Mouse (Mus musculus) ES-Bruce4 (cell line): ENCODE measurements around the gene Zbtb12.
"Not testable (repeated sequence)": the region's sequence is repeated elsewhere in the genome, so short reads cannot be mapped to it uniquely, and the experiment has no call there.

Source experiments
- CTCF ChIP-seq: IDR thresholded peaks from one replicate; pipeline ENCODE4 v1.8.1; 2011; ENCODE audit warnings: low read depth, low read length
- EP300 ChIP-seq: IDR thresholded peaks from 2 replicates; pipeline ENCODE4 v1.6.1; 2011; ENCODE audit warnings: low read depth, low read length; ENCODE audit not compliant: insufficient read depth

GRCm38 (mm10) chr17:34830776-34831175, 48.5 kb upstream of the Zbtb12 start:
- TF ChIP-seq EP300, CTCF: not testable (repeated sequence)
